Mouse (Mus musculus) heart, adult 2 months (tissue): ENCODE results near the gene Lrrc47. TPM values are rescaled to one million over a fixed set of nuclear protein-coding genes. Genes with fewer than 3 reads are reported as not detected.

Experiments
- DNase-seq, 2 experiments: peaks; one replicate each; pipeline ENCODE4 v3.0.0; 2021
- H3K27ac ChIP-seq: fragments of 200-600 bp; 2 replicates; pipeline ENCODE4 v1.8.1; 2022
- H3K27me3 ChIP-seq: fragments of 200-500 bp; 2 replicates; pipeline ENCODE4 v1.6.1; 2012; ENCODE audit warnings: mild to moderate bottlenecking, low read length, inconsistent platforms, mixed read lengths; ENCODE audit not compliant: control insufficient read depth, insufficient read depth
- H3K36me3 ChIP-seq: fragments of 200-500 bp; 2 replicates; pipeline ENCODE4 v1.6.1; 2012; ENCODE audit warnings: low read length, inconsistent platforms; ENCODE audit not compliant: control insufficient read depth, insufficient read depth
- H3K4me1 ChIP-seq: fragments of 200-500 bp; 2 replicates; pipeline ENCODE4 v1.6.1; 2011; ENCODE audit warnings: low read length; ENCODE audit not compliant: control insufficient read depth, insufficient read depth
- H3K4me3 ChIP-seq: fragments of 200-600 bp; 2 replicates; pipeline ENCODE4 v1.8.1; 2022
- H3K79me2 ChIP-seq: fragments of 200-500 bp; replicated peaks from 2 replicates; pipeline ENCODE4 v1.6.1; 2012; ENCODE audit warnings: mild to moderate bottlenecking, inconsistent platforms, low read length, moderate library complexity, mixed read lengths; ENCODE audit not compliant: control insufficient read depth, insufficient read depth
- H3K9ac ChIP-seq: fragments of 200-500 bp; 2 replicates; pipeline ENCODE4 v1.6.1; 2012; ENCODE audit warnings: low read depth, mild to moderate bottlenecking, control low read depth, inconsistent platforms, low read length, mixed read lengths
- CTCF ChIP-seq: fragments of 200-600 bp; IDR thresholded peaks from 2 replicates; pipeline ENCODE4 v1.8.1; 2022; ENCODE audit warnings: antibody characterized with exemption, mild to moderate bottlenecking, moderate library complexity
- EP300 ChIP-seq: fragments of 200-500 bp; IDR thresholded peaks from 2 replicates; pipeline ENCODE4 v1.6.1; 2011; ENCODE audit warnings: low read depth, low read length, control low read depth; ENCODE audit not compliant: insufficient read depth
- POLR2A ChIP-seq: fragments of 200-500 bp; IDR thresholded peaks from 2 replicates; pipeline ENCODE4 v1.6.1; 2011; ENCODE audit warnings: mild to moderate bottlenecking, low read depth, low read length, control low read depth; ENCODE audit not compliant: insufficient read depth
- WGBS: fragments of 180-500 bp; shearing (Covaris S2); methylation state at CpG from one replicate; pipeline ENCODE4 v1.1.7; 2018; 5-methylcytosine and 5-hydroxymethylcytosine counted together
- intact Hi-C: fragments of 180-260 bp; cut with DNase I; formaldehyde crosslinking; loops from one replicate; pipeline ENCODE4 v1.15.1; 2025
- polyA plus RNA-seq: library from polyadenylated mRNA; depleted of rRNA; stranded (reverse); fragments of >200 nt; gene quantifications from 2 replicates; pipeline ENCODE4 v1.2.3, GENCODE M21; 2012
- total RNA-seq, 2 experiments: library from RNA; stranded (reverse); gene quantifications; 2 replicates each; pipeline ENCODE4 v1.2.3; 2021

The Lrrc47 gene
- total and polyA plus RNA-seq, 3 experiments, result 28.6 to 29.7 (median 28.7) TPM

DNA sequence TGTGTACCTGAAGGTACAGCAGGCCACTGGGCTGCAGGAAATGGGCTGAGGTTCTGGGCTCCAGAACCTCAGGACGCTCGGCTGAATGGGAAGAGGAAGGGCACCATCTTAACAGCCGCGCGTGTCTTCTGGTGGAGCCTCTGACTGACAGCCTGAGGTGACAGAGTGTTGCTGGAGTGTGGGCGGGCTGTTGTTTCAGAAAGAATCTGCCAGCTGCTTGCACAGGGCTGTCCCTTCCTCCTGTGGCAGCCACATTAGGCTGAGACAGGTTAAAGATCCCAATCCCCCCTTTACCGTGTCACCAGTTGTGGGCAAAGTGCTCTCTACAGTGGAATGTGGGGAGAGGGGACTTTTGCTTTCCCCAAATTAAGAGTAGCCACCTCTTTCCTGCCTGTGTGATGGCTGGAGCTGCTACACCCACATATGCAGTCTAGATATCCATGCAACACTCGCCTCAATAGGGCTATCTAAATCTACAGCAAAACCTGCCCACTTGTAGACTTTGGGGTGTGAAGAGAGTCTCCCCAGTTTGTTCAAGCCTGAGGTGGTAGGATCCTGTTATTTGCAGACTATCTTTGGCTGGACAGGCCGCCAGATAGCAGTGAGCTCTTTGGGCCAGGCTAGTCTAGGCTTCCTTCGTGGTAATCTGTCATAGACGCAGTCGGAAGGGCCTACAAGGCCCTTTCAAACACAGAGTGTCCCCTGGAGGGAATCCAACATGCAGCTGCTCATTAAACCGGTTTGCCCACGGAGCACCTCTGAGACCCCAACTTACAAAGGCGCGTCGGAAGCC, 13.4 kb downstream of the Lrrc47 start:
- Histone ChIP-seq H3K27ac (peak overlapping the region; percentile 24; the same call in 1 of the 2 replicates), H3K4me3 (peak overlapping the region; percentile 45), H3K79me2 (no peaks in the 10 kb centered on the region), H3K9ac (peak overlapping the region; percentile 1; the same call in 1 of the 2 replicates), H3K4me1 (no peaks in the 10 kb centered on the region), H3K36me3 (no peaks in the 10 kb centered on the region), H3K27me3 (no peaks in the 10 kb centered on the region)
- 51% methylated on average over 17 of the region's 17 CpGs for WGBS
- intact Hi-C loops, result no loop called here
- DNase-seq, result no peak
- TF ChIP-seq POLR2A, result no peak
- TF ChIP-seq EP300, result no peak
- no peak for TF ChIP-seq CTCF

DNA sequence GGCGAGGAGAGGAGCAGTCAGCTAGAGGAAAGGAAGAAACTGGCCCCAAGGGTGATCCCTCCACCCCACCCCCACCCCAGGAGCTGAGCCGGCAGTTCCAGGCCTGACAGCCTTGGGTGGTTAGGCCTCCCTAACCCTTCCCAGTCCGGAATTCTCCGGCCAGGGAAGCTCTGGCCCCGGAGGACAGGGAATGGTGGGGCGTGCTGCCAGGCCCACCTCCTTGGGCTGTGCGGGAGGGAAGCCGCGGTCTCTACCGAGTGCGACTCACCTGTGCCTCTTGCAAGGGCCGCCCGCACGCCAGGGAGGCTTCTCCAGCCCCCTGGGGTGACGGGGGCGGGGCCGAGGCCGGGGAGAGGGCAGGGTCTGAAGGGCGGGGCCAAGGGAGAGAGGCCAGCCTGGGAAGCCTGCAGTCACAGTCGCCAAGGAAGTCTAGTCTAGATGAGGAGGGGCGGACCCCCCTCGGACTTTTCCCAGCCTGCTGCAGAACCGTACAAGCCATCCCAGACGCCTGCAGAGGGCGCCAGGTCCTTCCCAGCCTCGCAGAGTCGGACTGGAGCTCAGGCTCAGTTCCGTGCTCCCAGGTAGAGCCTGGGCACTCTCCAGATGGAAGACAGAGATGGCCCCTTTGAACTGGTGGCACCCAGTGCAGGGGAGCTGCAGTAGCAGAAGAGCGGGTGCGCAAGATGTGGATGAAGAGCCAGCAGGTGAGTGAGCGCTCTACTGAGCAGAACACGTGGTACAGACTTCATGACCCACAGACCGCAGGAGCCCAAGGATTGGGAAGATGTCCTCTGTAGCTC, 14.3 kb downstream of the Lrrc47 start, which contains the start of gene Smim1:
TSS of gene Smim1 (minus strand) at position 590 of the 800 bp plus-strand sequence.
- TF ChIP-seq POLR2A (no peak), CTCF (peak; percentile 70)
- Histone ChIP-seq H3K4me3 (peak within 1 kb of the TSS; percentile 45), H3K36me3 (no peaks in the 10 kb centered on the region), H3K4me1 (no peaks in the 10 kb centered on the region), H3K79me2 (no peaks in the 10 kb centered on the region), H3K27ac (peak within 1 kb of the TSS; percentile 24; the same call in 1 of the 2 replicates), H3K9ac (peak within 1 kb of the TSS; percentile 70), H3K27me3 (no peaks in the 10 kb centered on the region)
- 5% methylated on average over 33 of the region's 33 CpGs for WGBS
- intact Hi-C loops, result no loop called here
- peak; percentile 75 to 82 for DNase-seq

DNA sequence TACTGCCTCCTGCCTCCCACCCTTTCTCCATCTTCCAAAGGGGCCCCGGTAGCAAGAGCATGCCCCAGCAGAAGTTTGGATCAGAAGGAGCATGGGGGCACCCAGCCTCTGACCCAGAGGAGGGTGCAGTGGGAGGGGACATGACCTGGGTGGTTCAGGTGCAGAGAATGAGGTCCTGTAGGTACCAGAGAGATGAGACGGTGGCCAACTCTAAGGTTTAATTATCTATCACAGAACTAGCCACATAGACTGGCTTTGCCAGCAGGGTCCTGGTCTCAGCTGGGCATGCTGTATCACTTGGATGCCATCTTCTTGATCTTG, 14.9 kb downstream of the Lrrc47 start:
- 22% methylated on average over 2 of the region's 2 CpGs for WGBS
- intact Hi-C loops, result no loop called here
- Histone ChIP-seq H3K27ac (no peak overlapping the region), H3K79me2 (no peaks in the 10 kb centered on the region), H3K36me3 (no peaks in the 10 kb centered on the region), H3K4me3 (no peak overlapping the region), H3K27me3 (no peaks in the 10 kb centered on the region), H3K9ac (no peak overlapping the region), H3K4me1 (no peaks in the 10 kb centered on the region)
- DNase-seq, result no peak
- no peak for TF ChIP-seq EP300
- no peak for TF ChIP-seq POLR2A
- TF ChIP-seq CTCF, result no peak

DNA sequence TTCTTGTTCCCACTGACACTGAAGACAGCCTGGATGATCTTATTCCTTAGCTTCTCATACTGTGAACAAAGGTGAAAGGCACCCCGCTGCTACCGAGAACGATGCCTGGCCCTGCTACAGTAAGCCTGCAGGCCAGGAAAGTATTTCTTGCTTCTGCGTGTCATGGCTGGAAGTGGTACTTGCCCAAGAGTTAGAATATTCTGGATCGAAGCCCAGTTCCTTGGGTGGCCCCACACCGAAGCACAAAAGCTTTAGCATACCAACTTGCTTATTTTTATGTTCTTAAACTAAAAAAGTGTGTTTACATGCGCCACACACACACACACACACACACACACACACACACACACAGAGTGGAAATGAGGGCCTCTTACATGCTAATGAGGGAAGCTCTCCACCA, 16.5 kb downstream of the Lrrc47 start:
- Histone ChIP-seq H3K36me3 (no peaks in the 10 kb centered on the region), H3K4me3 (no peak overlapping the region), H3K9ac (no peak overlapping the region), H3K27ac (no peak overlapping the region), H3K4me1 (no peaks in the 10 kb centered on the region), H3K27me3 (no peaks in the 10 kb centered on the region), H3K79me2 (no peaks in the 10 kb centered on the region)
- intact Hi-C loops, result no loop called here
- no peak for DNase-seq
- 67% methylated on average over 7 of the region's 7 CpGs for WGBS
- TF ChIP-seq POLR2A (no peak), EP300 (no peak), CTCF (no peak)

DNA sequence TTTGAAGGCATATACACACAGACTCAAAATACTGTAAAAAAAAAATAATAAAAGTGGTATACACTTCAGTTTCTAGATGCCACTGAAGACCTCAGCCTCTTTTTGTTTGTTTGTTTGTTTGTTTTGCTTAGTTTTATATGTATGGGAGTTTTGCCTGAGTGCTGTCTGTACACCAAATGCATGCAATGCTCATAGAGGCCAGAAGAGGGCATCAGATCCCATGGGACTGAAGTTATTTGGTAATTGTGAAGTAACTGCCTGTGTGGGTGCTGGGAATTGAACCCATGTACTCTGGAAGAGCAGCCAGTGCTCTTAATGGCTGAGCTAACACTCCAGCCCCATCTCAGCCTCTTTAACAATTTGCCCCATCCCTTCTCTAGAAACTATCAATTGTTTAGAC, 17.1 kb downstream of the Lrrc47 start:
- Histone ChIP-seq H3K36me3 (no peaks in the 10 kb centered on the region), H3K9ac (no peak overlapping the region), H3K4me3 (no peak overlapping the region), H3K79me2 (no peaks in the 10 kb centered on the region), H3K4me1 (no peaks in the 10 kb centered on the region), H3K27me3 (no peaks in the 10 kb centered on the region), H3K27ac (no peak overlapping the region)
- no peak for DNase-seq
- intact Hi-C loops, result no loop called here
- TF ChIP-seq POLR2A (no peak), CTCF (peak; percentile 58)

DNA sequence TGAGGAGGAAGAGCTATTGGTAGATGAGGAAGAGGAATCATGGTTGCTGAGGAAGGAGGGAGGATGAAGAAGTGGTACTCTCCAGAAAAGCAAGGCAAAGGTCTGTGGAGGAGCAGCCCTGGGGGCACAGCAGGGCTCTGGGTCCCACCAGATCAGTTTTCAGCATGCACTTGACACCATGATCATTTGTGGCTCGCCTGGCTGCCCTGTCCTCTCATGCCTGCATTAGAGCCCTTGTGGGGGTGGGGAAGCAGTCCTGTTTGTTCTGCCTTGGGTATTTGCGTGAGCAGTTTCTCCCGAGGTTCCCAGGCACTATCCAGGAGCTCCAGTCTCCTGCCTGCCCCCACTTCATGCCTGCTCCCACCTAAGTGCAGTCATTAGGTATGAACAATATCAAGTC, 25.6 kb downstream of the Lrrc47 start:
- Histone ChIP-seq H3K4me1 (no peaks in the 10 kb centered on the region), H3K27me3 (no peaks in the 10 kb centered on the region), H3K4me3 (no peak overlapping the region), H3K9ac (no peak overlapping the region), H3K79me2 (no peaks in the 10 kb centered on the region), H3K27ac (no peak overlapping the region), H3K36me3 (no peaks in the 10 kb centered on the region)
- intact Hi-C loops, result no loop called here
- no peak for DNase-seq
- no peak for TF ChIP-seq EP300
- WGBS, result 31% methylated on average over 3 of the region's 3 CpGs
